Mouse (Mus musculus): Measurements from ENCODE around the gene Gm17402.

The Gm17402 gene

DNA sequence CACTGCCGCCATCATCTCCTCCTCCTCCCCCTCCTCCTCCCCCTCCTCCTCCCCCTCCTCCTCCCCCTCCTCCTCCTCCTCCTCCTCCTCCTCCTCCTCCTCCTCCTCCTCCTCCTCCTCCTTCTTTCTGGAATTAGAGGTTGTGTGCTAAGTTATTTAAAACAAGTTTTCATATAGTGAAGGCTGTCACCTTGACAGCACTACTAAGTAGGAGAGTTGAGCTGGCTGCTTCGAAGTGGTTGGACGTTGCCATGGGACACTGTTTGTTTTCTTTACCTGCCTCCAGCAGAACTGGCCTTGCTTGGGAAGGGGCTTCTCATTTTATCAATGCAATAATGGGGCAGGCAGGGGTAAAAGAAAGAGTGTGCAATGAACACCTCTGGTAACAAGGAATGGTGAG lies at the start of gene Gm17402:
Gene Gm17402 (minus strand): TSS at position 101 of the 400 bp plus-strand sequence.
- no peak for DNase-seq

DNA sequence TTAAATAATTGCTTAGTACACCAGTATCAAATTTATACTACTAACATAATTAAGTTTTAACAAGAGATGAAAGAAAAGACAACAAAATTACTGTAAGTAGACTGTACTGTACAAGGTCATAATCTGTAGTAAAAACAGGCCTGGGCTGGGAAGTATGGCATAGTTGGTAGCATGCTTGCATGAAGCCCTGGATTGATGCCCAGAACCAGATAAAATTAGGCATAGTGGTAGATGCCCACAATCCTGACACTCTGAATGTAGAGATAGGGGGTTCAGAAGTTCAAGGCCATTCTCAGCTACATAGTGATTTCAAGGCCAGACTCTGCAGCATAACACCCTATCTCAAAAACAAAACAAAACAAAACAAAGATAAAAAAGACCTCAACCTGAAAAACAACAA lies 3.3 kb upstream of the Gm17402 start:
- no peak for DNase-seq

DNA sequence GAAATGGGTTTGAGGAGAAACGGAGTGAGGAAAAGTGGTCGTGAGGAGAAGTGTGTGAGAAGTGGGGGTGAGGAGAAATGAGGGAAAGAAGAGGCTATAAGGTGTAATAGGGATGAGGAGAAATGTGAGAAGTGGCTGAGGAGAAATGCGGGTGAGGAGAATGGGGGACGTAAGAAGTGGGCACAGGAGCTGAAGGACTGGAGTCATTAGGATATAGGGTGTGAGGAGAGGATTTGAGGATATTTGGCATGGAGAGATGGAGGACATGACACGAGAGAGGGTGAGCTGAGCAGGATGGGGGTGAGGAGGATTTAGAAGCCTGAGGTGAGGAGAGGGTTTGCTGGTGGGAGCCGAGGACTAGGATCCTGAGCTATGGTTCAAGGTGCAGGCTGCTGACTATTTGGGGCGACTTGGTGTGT lies 594 bp downstream of the Gm17402 start:
- DNase-seq, result no peak

DNA sequence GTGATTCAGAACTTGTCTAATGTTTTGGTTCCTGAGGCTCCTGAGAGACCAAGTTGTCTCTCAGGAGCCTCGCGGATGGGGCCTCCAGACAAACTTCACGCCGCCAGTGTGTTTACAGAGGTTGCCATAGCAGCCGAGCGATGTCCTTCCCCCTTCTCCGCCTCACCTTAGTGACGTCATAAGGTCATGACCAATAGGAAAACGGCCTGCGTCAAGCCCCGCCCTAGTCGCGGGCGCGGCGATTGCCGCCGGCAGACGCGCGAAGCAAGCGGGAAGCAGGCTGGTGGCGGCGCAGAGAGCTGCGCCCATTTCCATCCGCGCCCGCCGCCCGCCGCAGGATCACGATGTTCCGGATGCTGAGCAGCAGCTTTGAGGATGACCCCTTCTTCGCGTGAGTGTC lies 1.1 kb downstream of the Gm17402 start, which contains the start of gene Mlf1:
Gene Mlf1 (plus strand): TSS at position 226 of the 400 bp plus-strand sequence.
- DNase-seq, result peak; percentile 81

DNA sequence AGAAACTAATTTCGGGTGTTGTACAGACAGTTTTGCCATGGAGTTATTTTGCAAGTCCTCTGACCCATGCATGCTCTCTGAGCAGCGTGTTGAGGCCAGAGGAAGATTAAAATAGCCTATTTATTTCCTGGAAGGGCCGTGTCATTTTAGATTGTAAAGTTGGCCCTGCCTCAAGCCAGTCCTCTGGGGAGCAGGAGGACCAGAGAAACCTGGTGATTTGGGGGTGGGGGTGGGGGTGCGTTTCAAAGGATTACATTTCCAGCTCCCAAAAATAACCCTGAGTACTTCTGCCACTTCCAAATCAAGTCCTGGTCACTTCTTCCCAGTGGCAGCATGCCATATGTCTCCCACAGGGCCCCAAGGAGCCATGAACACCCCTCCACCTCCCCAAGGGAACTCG lies 2.2 kb downstream of the Gm17402 start:
- no peak for DNase-seq

DNA sequence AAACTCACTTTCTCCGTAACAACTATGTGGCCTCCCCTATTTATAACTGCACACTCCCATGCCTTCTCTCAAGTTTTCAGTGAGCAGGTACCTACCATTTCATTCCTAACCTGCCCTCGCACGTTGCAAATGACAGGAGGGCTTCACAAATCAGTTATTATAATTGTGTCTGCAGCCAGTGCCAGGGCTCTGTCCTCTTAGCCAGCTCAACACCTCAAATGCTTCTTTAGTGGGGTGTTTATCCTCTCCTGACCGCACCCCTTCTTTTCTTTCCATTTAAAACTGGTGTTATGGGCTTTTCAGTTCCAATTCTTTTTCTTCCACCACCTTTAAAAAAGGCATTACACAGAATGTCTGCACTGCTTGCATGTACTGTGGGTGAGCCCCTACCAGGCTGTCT lies 2.8 kb downstream of the Gm17402 start:
- no peak for DNase-seq

DNA sequence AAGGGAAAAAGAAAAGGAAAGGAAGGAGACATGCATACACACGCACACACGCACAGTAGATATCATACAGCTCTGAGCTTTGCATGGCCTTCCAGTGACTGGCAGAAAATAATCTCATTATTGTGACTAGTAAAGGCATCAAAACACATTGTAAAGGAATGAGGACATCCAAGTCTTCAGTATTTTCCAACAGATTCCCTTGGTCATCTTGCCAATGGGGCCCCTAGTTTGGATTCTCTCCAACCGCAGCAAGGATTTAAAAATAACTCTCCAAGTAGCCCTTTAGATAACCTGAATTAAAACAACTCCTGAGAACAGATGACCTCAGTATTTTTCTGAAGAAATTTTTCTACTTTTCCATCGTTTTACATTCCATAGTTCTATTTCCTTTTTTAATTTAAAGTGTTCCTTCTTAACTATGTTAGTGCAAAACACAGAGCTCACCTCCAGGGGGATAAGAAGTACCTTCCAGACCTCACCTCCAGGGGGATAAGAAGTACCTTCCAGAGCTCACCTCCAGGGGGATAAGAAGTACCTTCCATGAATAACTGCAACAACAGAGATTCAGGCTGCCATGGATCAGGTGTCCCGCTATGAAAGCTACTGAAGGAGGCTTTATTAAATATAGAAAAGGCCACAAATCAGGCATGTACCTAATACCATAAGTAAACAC lies 5.4 kb downstream of the Gm17402 start:
- DNase-seq, result no peak

DNA sequence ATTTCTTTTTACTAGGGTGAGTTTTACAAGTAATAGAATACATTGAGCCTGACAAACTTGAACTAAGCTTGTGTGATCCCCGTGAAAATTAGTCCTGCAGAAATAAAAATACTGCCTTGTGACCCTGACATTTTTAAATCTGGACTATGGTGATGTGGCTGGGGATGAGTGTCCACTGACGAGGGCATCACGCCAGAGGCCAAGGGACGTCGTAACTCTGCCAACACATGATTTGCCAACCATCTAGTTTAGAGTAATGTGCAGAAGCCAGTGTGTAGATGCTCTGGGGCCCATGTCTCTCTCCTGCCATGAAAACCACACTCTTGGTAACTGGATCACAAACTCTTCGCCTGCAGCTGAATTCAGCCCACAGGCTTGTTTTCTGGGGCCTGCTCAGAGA lies 7.5 kb downstream of the Gm17402 start:
- DNase-seq, result no peak

DNA sequence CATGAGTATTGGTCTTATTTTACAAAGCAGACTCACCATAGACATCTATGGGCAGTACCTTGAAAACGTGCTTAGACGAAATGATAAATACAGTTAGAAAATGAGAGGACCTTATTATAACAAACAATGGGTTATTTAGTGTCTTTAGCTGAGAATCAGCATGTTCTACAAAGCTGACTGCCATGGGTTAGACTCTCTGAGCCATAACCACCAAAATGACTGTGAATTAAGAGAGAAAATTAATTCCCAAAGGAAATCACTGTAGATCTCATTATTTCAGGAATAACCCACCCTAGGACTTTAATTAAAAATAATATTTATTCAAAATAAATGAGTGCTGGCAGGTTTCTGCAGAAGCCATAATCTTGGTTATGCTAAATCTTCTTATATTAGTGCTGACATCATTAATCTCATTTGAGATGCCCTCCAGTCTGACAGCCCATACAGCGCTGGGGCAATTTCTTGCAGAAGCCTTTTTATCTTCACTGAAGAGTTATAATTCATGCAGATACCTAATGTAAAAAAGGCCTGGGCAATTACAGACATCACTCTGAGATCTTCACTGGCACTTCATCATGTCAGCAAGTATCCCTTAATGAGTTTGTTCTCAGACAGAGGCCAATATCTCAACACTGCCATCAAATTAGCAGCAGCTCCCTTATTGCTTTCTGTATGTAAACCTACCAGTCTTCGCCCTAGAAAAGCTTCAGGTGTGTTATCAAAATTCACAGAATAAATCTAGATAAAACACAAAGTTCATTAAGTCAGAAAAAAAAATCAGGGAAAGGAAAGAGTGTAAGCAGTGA lies 8.7 kb downstream of the Gm17402 start:
- no peak for DNase-seq

DNA sequence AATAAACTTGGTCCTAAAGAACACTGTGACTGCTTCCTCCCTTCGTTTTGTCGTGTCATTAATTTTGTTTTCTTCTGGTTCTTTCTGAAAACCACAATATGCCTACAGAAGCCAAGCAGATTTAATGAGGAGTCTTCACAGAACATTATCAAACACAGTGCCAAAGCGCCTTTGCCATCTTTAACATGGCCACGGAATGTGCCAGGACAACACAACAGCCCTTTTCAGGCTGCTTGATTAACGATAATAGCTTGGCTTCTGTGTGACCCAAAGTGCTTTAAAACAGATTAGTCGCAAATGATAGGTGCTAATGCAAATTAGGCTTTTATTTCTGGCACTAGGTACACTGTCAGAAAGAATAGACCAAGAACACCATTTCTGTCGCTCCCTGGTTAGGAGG lies 16.6 kb downstream of the Gm17402 start:
- DNase-seq, result no peak

DNA sequence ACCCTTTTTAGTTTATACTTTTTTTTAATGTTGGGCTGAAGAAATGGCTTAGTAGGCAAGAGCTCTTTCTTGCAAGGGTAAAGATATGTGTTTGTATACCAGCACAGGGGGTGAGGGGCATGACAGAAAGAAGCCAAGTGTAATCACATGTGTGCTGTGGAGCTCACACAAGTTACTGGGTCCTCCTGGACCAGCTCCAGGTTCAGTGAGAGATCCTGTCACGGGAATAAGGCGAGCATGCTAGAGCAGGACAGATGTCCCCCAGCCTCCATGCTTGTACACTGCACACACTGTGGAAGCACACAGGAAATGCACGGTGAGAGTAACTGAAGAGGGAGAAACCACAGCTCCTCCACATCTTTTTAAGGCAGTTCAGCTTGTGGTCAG lies 22.2 kb downstream of the Gm17402 start:
- DNase-seq, result no peak

DNA sequence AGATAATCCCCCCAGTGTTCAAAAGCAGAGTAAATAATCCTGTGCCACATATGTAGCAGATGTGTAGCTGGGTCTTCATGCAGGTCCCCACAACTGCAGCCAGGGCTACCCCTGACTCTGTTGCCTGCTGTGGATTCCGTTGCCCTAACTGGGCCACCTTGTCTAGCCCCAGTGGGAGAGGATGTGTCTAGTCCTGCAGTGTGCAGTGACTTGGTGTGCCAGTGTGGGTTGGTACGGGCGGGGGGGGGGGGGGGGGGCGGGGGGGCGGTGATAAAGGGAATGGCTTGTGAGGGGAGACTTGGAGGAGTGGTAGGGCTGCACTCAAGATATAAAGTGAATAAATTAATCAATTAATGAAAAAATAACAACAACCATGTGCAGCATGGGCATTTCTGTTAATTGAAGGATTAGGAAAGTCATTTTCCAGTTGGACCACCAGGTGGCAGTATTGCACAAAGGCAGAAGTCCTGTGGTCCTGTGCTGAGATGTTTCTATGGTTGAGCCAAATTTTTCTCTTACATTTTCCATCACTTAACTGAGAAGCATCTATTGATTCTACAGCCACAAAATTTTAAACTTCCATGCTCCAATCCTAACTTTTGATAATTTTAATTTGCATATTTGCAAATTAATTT lies 22.7 kb downstream of the Gm17402 start:
- DNase-seq, result no peak

DNA sequence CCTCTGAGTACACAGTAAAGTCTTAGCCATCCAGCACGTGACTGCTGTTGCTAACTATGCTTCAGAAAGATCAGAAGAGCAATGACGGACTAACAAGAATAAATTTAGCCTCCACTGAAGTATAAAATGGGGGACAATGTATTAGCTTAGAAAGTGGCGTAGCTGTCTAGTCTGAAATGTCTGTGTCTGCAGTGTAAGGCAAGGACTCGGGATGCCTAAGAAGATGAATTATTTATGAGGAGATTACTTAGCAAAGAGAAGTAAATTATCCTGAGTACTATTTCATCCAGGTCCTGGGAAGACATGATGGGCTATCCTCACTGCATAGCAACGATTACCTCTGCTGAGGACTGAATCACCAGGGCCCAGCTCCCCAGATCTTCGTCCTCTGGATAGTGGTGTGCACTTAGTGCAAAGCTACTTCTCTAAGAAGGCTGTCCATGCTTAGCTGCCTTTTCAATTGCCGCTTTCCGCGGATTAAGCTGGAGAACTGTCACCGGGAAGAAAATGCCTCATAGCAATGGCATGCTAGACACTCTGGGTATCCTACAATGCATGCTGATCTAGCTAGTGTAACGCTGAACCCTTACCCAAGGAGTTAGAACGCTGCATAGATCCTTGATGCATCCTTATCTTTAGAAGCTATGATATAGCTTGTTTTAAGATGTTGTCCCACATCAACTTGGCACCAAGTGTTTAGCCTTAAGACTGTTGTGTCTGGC lies 23.4 kb downstream of the Gm17402 start:
- no peak for DNase-seq

DNA sequence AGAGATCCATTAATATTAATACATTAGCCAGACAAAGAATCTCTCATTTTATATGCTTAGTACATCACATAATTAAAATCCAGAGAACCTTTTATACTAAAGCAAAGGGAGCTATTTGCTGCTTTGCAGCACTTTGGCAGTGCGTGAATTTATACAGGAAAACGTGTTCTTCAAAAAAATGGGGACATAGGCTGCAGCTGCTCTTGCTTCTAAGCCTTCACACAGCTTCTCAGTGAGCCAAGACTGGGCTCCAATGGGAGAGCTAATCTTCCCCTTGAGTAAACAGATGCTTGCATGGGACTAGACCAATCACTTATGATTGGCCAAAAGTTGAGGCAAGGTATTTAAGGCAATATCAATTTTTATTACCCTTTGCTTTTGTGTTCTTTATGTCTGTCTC lies 28.3 kb downstream of the Gm17402 start:
- no peak for DNase-seq

DNA sequence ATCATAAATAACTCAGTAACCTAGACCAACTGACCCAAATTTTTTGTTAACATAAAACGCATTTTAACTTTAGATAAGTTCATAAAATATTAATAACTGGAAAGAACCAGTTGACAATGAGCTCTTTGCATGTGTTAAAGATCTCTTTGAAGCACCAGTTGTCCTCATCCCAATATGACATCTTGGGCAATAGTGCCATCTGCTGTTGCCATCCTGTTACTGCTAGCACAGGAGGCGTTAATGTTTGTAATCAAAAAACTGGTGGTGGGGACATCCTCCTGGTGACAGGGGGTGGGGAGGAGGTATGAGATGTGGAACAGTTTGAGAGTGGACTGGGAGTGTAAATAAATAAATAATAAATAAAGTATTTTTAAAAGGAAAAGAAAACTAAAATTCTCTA lies 30.4 kb downstream of the Gm17402 start:
- DNase-seq, result no peak

DNA sequence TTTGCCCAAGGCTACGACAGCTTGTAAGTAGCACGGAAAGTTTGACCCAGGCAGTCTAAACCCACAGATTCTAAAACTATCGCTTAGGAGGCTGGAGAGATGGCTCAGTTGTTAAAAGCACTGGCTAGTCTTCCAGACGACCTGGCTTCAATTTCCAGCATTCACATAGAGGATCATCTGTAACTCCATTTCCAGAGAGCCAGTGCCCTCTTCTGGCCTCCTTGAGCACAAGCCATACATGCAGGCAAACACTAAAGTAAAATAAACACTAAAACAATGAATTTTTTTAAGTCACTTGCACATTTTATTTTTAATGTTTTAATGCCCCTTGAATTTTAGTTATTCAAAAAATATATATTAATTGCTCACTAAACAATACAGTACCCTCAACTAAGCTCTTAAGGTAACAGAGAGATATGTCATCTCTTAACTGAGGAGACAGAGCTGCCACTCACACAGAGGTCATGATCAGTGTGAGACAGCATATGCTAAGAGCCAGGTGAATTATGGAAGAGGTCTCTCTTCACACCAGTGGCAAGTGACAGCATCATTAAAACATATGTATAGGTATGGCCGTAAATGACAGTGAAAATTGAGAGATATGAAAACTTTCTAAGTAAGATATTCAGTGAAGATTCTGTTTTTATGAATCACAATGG lies 31.8 kb downstream of the Gm17402 start:
- no peak for DNase-seq

DNA sequence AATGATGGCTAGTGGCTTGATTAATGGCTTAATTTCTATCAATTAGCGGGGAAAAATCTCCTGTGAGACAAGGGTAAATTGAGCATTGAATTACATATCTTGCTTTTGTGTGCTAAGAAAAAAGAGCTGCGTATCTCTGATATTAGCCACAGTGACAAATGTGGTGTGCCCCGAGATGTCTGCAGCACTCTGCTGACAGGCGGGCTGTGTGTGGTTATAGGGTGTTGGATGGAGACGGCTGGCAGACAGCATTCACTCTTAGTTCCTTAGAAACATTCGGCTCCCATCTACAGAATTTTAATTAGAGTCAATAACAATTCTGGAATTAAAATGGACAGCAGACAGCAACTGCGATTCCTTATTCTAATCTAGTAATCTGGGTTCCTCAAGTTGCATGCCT lies 34.0 kb downstream of the Gm17402 start:
- no peak for DNase-seq

DNA sequence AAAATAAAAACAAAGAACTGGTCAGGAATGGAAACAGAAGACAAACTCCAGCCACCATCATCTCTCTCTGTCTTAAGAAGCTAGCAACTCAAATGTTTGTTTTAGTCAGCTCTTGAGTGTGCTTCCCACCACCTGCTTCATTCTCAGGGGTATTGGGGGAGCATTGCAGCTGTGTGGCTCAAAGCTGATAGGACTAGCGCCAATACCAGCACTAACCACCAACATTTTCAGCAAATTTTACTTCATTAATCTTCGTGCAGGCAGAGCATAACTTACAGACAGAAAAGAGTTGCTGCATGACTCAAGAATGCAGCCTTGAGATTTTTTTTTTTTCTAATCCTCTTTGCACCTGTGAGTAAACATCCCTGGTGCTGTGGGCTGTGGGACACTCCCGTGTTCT lies 35.4 kb downstream of the Gm17402 start:
- no peak for DNase-seq

DNA sequence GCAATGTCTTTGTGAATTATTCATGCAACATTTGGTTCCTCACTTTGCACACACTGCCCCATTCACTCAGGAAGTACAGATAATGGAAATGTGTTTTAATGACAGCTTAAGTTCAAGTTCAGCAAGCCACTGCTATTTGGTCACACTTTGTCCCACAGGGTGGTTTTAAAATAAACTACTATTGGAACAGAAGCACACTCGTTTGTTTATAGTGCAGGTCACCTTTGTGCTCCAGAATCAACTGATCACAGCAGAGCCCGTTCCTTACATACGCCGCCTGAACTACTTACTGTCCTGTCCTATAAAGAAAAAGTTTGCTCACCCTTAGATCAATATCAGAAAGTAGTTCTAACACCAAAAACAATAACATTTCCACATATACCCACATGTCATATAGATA lies 52.5 kb downstream of the Gm17402 start:
- no peak for DNase-seq

Measured in cerebellum, adult 11-12 months (tissue).